In genomic region chr9:103568983-103569382, GRCm38 (mm10) we compare ENCODE assay signal across 18 mouse cellular contexts.
DNase-seq lines count a peak whose midpoint lies in the region; ATAC-seq lines count a peak whose summit lies in the region.
"Had no signal": no experiment of that assay in that cellular context is flagged by ENCODE, and none has a peak within 500 bp of the region (broad histone marks: within the 10 kb centered on the region; RNA-seq: fewer than 3 reads in every experiment).

No protein-coding gene starts in this region.

- no peaks in the 10 kb centered on the region for H3K27me3 ChIP-seq in heart, embryonic 14.5 days (ENCODE audit: control insufficient read depth, insufficient read depth, low read length)
- no peaks in the 10 kb centered on the region for H3K27me3 ChIP-seq in heart, embryonic 10.5 days (ENCODE audit: insufficient read depth, poor library complexity, severe bottlenecking)
- H3K27me3 ChIP-seq: forebrain, embryonic 13.5 days; hindbrain, embryonic 15.5 days had no signal

- H3K4me1 ChIP-seq in heart, embryonic 14.5 days (ENCODE audit: control insufficient read depth in 2 of 2, insufficient read depth in 2 of 2, low read length in 2 of 2) = peaks cover 9% of the 10 kb centered on the region in 2 experiments; a peak in 3 of 4 replicates
- peaks cover 28% of the 10 kb centered on the region for H3K4me1 ChIP-seq in heart, embryonic 10.5 days

- no peaks in the 10 kb centered on the region for H3K9me3 ChIP-seq in heart, embryonic 14.5 days (ENCODE audit: control insufficient read depth, low read length)
- no peaks in the 10 kb centered on the region for H3K9me3 ChIP-seq in heart, embryonic 10.5 days
- H3K9me3 ChIP-seq: embryonic facial prominence, embryonic 10.5 days; forebrain, embryonic 13.5 days; hindbrain, embryonic 15.5 days had no signal

- no peak overlapping the region for H3K4me3 ChIP-seq in heart, embryonic 14.5 days (ENCODE audit: control insufficient read depth in 1 of 2, insufficient read depth in 1 of 2, low read depth in 1 of 2, low read length in 2 of 2)
- H3K4me3 ChIP-seq in heart, embryonic 10.5 days = no peak overlapping the region
- H3K4me3 ChIP-seq: embryonic facial prominence, embryonic 10.5 days; forebrain, embryonic 13.5 days; hindbrain, embryonic 15.5 days had no signal

- peaks cover 3% of the 10 kb centered on the region; the same call in 1 of the 2 replicates for H3K36me3 ChIP-seq in heart, embryonic 14.5 days (ENCODE audit: control insufficient read depth, insufficient read depth, low read length)
- no peaks in the 10 kb centered on the region for H3K36me3 ChIP-seq in heart, embryonic 10.5 days
- H3K36me3 ChIP-seq: embryonic facial prominence, embryonic 10.5 days; hindbrain, embryonic 15.5 days had no signal

- 0 out of 2 replicates have a peak, but pooled peaks have one; percentile 14 for ATAC-seq in heart, embryonic 14.5 days (ENCODE audit: insufficient number of reproducible peaks, insufficient read depth, low FRiP score, low read depth)
- ATAC-seq: forebrain, embryonic 13.5 days; forebrain, postnatal 0 days; intestine, embryonic 16.5 days had no signal

- H3K4me2 ChIP-seq in heart, embryonic 14.5 days (ENCODE audit: low read length) = no peak overlapping the region
- H3K4me2 ChIP-seq: forebrain, embryonic 13.5 days; hindbrain, embryonic 15.5 days had no signal

- 51% methylated on average over 9 of the region's 9 CpGs for WGBS in heart, embryonic 14.5 days
- 62% methylated on average over 9 of the region's 9 CpGs for WGBS in heart, embryonic 10.5 days

- DNase-seq in heart, adult 18-20 months = peak; percentile 7 to 40
- DNase-seq in heart, postnatal 36 days = no peak
- no peak for DNase-seq in heart, embryonic 10.5 days (ENCODE audit: low spot score)
- DNase-seq in kidney, adult 11 months = peak; percentile 35
- DNase-seq in kidney, postnatal 4 days = no peak
- peak; percentile 18 to 43 for DNase-seq in kidney, postnatal 25 days
- no peak for DNase-seq in kidney, postnatal 10 days
- DNase-seq: adrenal gland, postnatal 14 days; cerebellum, adult 11-12 months; cerebellum, postnatal 10 days; forebrain, postnatal 0 days; gastrocnemius, postnatal 14 days had no signal

- H3K9ac ChIP-seq in heart, embryonic 14.5 days (ENCODE audit: low read length) = peak overlapping the region; percentile 18; the same call in 1 of the 2 replicates
- H3K9ac ChIP-seq: forebrain, embryonic 13.5 days; forebrain, postnatal 0 days; hindbrain, embryonic 15.5 days had no signal

- intact Hi-C loops in heart, postnatal 36 days (cut with DNase I) = no loop called here

- no peak overlapping the region for H3K27ac ChIP-seq in heart, embryonic 14.5 days (replicated peaks in 1 of 2; ENCODE audit: control insufficient read depth in 1 of 2, insufficient read depth in 1 of 2, low read depth in 2 of 2, low read length in 2 of 2)
- no peak overlapping the region; the same call in 1 of the 2 replicates for H3K27ac ChIP-seq in heart, embryonic 10.5 days
- H3K27ac ChIP-seq: embryonic facial prominence, embryonic 10.5 days; hindbrain, embryonic 15.5 days; kidney, postnatal 0 days had no signal

Comparison
In these comparisons a context has a peak if more than half of its experiments do, and no peak if none do; other contexts are left out.
1. DNase-seq: peak in heart, adult 18-20 months (2 of 2), kidney, adult 11 months (single experiment) and kidney, postnatal 25 days (2 of 2); none in heart, postnatal 36 days (0 of 2), heart, embryonic 10.5 days (single experiment), kidney, postnatal 4 days (0 of 2) and kidney, postnatal 10 days (single experiment).